ENCODE assay signal across 19 mouse cellular contexts in the genomic region with DNA sequence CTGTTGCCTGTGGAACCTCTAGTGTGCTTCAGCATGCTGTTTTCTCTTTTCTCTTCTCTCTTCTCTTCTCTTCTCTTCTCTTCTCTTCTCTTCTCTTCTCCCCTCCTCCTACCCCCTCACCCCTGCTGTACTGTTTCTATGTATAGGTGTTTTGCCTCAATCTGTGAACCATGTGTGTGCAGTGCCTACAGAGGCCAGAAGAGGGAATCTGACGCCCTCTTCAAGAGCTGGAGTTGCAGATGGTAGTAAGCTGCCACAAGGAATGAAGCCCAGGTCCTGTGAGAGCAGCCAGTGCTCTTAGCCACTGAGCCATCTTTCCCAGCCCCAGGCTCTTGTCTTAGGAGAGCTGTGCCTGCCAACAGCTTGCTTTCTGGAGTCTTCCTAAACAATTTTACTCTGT. TPM values are rescaled to one million over a fixed set of nuclear protein-coding genes. Genes with fewer than 3 reads are reported as not detected.
DNase-seq lines count a peak whose midpoint lies in the region; ATAC-seq and TF ChIP-seq lines count a peak whose summit lies in the region.
"Had no signal": no experiment of that assay in that cellular context is flagged by ENCODE, and none has a peak within 500 bp of the region (broad histone marks: within the 10 kb centered on the region; RNA-seq: fewer than 3 reads in every experiment).

No protein-coding gene starts in this region.

- TF ChIP-seq CTCF in lung, postnatal 0 days (IDR thresholded peaks at IDR 0.05): peak; percentile 50
- peak; percentile 14; the same call in 1 of the 2 replicates for TF ChIP-seq CTCF in E14TG2a.4 (conservative IDR thresholded peaks at IDR 0.05; ENCODE audit: low read length)

- intact Hi-C loops in heart, postnatal 10 days (cut with DNase I): no loop called here

- no peak overlapping the region for H3K4me3 ChIP-seq in heart, embryonic 16.5 days (ENCODE audit: low read length)
- no peak overlapping the region for H3K4me3 ChIP-seq in lung, postnatal 0 days (ENCODE audit: low read depth, low read length)
- H3K4me3 ChIP-seq in E14TG2a.4 (replicated peaks; ENCODE audit: low read length): no peak overlapping the region
- H3K4me3 ChIP-seq: limb, embryonic 13.5 days; lung, embryonic 15.5 days; midbrain, embryonic 10.5 days; stomach, embryonic 15.5 days had no signal

- no peak for TF ChIP-seq EP300 in lung, postnatal 0 days (IDR thresholded peaks at IDR 0.05)

- DNase-seq in heart, postnatal 10 days: no peak
- DNase-seq in lung, postnatal 0 days (ENCODE audit: low spot score): no peak
- no peak for DNase-seq in lung, postnatal 25 days (ENCODE audit: low spot score)
- DNase-seq in right cerebral cortex, adult 18-20 months: no peak
- no peak for DNase-seq in layer of hippocampus, adult 8-10 months (ENCODE audit: low spot score in 2 of 2)
- DNase-seq: adrenal gland, adult 2 months; cerebellum, adult 9-10 months; embryo, embryonic 11 days; gastrocnemius, postnatal 36 days; kidney, postnatal 25 days had no signal

- ATAC-seq in heart, embryonic 16.5 days (replicated peaks; ENCODE audit: extremely low read depth, insufficient read depth, low FRiP score): no peak
- ATAC-seq in lung, postnatal 0 days: no peak
- ATAC-seq in megakaryocyte-erythroid progenitor cell, adult 5-6 weeks (replicated peaks; ENCODE audit: low FRiP score, low TSS enrichment, poor library complexity, severe bottlenecking): peak; percentile 58
- ATAC-seq: forebrain, embryonic 16.5 days; Patski had no signal

- 59% methylated on average over 1 of the region's 1 CpGs for WGBS in heart, embryonic 16.5 days
- WGBS in lung, postnatal 0 days: 58% methylated on average over 1 of the region's 1 CpGs

- peaks cover 45% of the 10 kb centered on the region for H3K36me3 ChIP-seq in heart, embryonic 16.5 days (ENCODE audit: control insufficient read depth, insufficient read depth)
- peaks cover 26% of the 10 kb centered on the region for H3K36me3 ChIP-seq in lung, postnatal 0 days (ENCODE audit: insufficient read depth, low read length)
- peaks cover 45% of the 10 kb centered on the region for H3K36me3 ChIP-seq in E14TG2a.4 (ENCODE audit: insufficient read depth, low read length)

- H3K9ac ChIP-seq in heart, embryonic 16.5 days (ENCODE audit: low read length): no peak overlapping the region
- no peak overlapping the region for H3K9ac ChIP-seq in lung, postnatal 0 days (replicated peaks; ENCODE audit: low read depth)
- H3K9ac ChIP-seq: limb, embryonic 13.5 days; lung, embryonic 15.5 days; stomach, embryonic 15.5 days had no signal

- no peak overlapping the region for H3K4me2 ChIP-seq in heart, embryonic 16.5 days (ENCODE audit: low read depth, low read length)
- no peak overlapping the region for H3K4me2 ChIP-seq in lung, postnatal 0 days (replicated peaks; ENCODE audit: low read depth, low read length)
- H3K4me2 ChIP-seq: limb, embryonic 13.5 days; lung, embryonic 15.5 days; stomach, embryonic 15.5 days had no signal

- no peaks in the 10 kb centered on the region for H3K4me1 ChIP-seq in heart, embryonic 16.5 days (ENCODE audit: control insufficient read depth, insufficient read depth, low read length)
- no peaks in the 10 kb centered on the region for H3K4me1 ChIP-seq in lung, postnatal 0 days (ENCODE audit: insufficient read depth, low read depth, low read length)
- H3K4me1 ChIP-seq in E14TG2a.4 (replicated peaks; ENCODE audit: low read depth, low read length): peaks cover 4% of the 10 kb centered on the region
- H3K4me1 ChIP-seq: stomach, embryonic 15.5 days had no signal

- 0 out of 2 replicates have a peak overlapping the region, but pooled peaks have one; percentile 21 for H3K27ac ChIP-seq in heart, embryonic 16.5 days (ENCODE audit: low read length)
- H3K27ac ChIP-seq in lung, postnatal 0 days (ENCODE audit: low read length): no peak overlapping the region
- H3K27ac ChIP-seq: limb, embryonic 13.5 days; lung, embryonic 15.5 days; midbrain, embryonic 10.5 days; stomach, embryonic 15.5 days had no signal

- H3K9me3 ChIP-seq in heart, embryonic 16.5 days (replicated peaks; ENCODE audit: control insufficient read depth, low read length): no peaks in the 10 kb centered on the region
- no peaks in the 10 kb centered on the region for H3K9me3 ChIP-seq in lung, postnatal 0 days (ENCODE audit: low read length)
- no peaks in the 10 kb centered on the region for H3K9me3 ChIP-seq in E14TG2a.4 (ENCODE audit: low read length)
- H3K9me3 ChIP-seq: limb, embryonic 13.5 days; lung, embryonic 15.5 days; midbrain, embryonic 10.5 days; stomach, embryonic 15.5 days had no signal

- no peaks in the 10 kb centered on the region for H3K27me3 ChIP-seq in heart, embryonic 16.5 days (ENCODE audit: control insufficient read depth, insufficient read depth, low read length)
- no peaks in the 10 kb centered on the region for H3K27me3 ChIP-seq in lung, postnatal 0 days (replicated peaks; ENCODE audit: insufficient read depth, low read length)
- H3K27me3 ChIP-seq in E14TG2a.4 (ENCODE audit: insufficient read depth, low read length): no peaks in the 10 kb centered on the region
- H3K27me3 ChIP-seq: limb, embryonic 13.5 days; lung, embryonic 15.5 days; Patski; stomach, embryonic 15.5 days had no signal

RNA-seq across cellular contexts. Expression of gene Srp14, which starts 12.9 kb away (rescaled TPM):
- polyA plus RNA-seq in heart, embryonic 16.5 days (2015; fragmentation: Nextera tagmentation; extraction: Ambion mirVana): 197 and 220 TPM in 2 replicates
- total RNA-seq in heart, postnatal 10 days (2021): 100 to 1,000 TPM; 121 to 126 TPM
- 275 and 277 TPM in 2 replicates for polyA plus RNA-seq in lung, postnatal 0 days (2015; fragmentation: Nextera tagmentation; extraction: Ambion mirVana)
- total RNA-seq in megakaryocyte-erythroid progenitor cell, adult 5-6 weeks (2014; fragmentation: Nextera tagmentation): 137 and 155 TPM in 2 replicates
- total RNA-seq in megakaryocyte-erythroid progenitor cell, adult 5-6 weeks (2017): 129 and 225 TPM in 2 replicates
- 100 to 1,000 TPM; 174 to 183 (median 182) TPM for total RNA-seq in layer of hippocampus, adult 8-10 months (2022)
